Mouse (Mus musculus): ENCODE data around the gene Cit. TPM values are rescaled to one million over a fixed set of nuclear protein-coding genes. Genes with fewer than 3 reads are reported as not detected.

Gene Cit
- total and polyA plus RNA-seq, 2 experiments, result 0.43 to 0.74 TPM

- no peaks in the 10 kb centered on the region for H3K4me1 ChIP-seq (ENCODE audit: control insufficient read depth, insufficient read depth, low read length)
- DNase-seq (ENCODE audit: extremely low read depth, low read depth, low spot score), result no peak
- TF ChIP-seq POLR2A (IDR thresholded peaks at IDR 0.05; ENCODE audit: extremely low read depth, insufficient read depth, low read length) (no peak), CTCF (IDR thresholded peaks at IDR 0.05; ENCODE audit: low read depth, low read length) (no peak)
- H3K27ac ChIP-seq (replicated peaks; ENCODE audit: insufficient read depth, low read depth, low read length), result no peak overlapping the region
- no peaks in the 10 kb centered on the region for H3K36me3 ChIP-seq (ENCODE audit: control insufficient read depth, insufficient read depth, low read length)
- no peak overlapping the region for H3K9ac ChIP-seq (ENCODE audit: low read depth, low read length)
- WGBS, result 88% methylated on average over 15 of the region's 15 CpGs
- H3K79me2 ChIP-seq (ENCODE audit: control insufficient read depth, insufficient read depth, low read length), result no peaks in the 10 kb centered on the region
- H3K4me3 ChIP-seq (ENCODE audit: insufficient read depth, low read depth, low read length), result no peak overlapping the region
- no peaks in the 10 kb centered on the region for H3K27me3 ChIP-seq (ENCODE audit: control insufficient read depth, insufficient read depth, low read length)
Measured at GRCm38 (mm10) chr5:115936851-115937250, 91.8 kb downstream of the Cit start.

- TF ChIP-seq POLR2A (IDR thresholded peaks at IDR 0.05; ENCODE audit: extremely low read depth, insufficient read depth, low read length), result no peak
- TF ChIP-seq CTCF (IDR thresholded peaks at IDR 0.05; ENCODE audit: low read depth, low read length), result no peak
- 90% methylated on average over 6 of the region's 6 CpGs for WGBS
Measured at GRCm38 (mm10) chr5:115937566-115937965, 92.5 kb downstream of the Cit start.

GRCm38 (mm10) chr5:115938999-115939398 is 93.9 kb downstream of the Cit start:
- TF ChIP-seq POLR2A (IDR thresholded peaks at IDR 0.05; ENCODE audit: extremely low read depth, insufficient read depth, low read length), result no peak
- TF ChIP-seq CTCF (IDR thresholded peaks at IDR 0.05; ENCODE audit: low read depth, low read length), result no peak
- H3K79me2 ChIP-seq (ENCODE audit: control insufficient read depth, insufficient read depth, low read length), result no peaks in the 10 kb centered on the region
- DNase-seq (ENCODE audit: extremely low read depth, low read depth, low spot score), result no peak
- no peak overlapping the region for H3K4me3 ChIP-seq (ENCODE audit: insufficient read depth, low read depth, low read length)
- H3K9ac ChIP-seq (ENCODE audit: low read depth, low read length), result no peak overlapping the region
- 97% methylated on average over 13 of the region's 13 CpGs for WGBS
- no peak overlapping the region for H3K27ac ChIP-seq (replicated peaks; ENCODE audit: insufficient read depth, low read depth, low read length)
- H3K36me3 ChIP-seq (ENCODE audit: control insufficient read depth, insufficient read depth, low read length), result no peaks in the 10 kb centered on the region
- no peaks in the 10 kb centered on the region for H3K27me3 ChIP-seq (ENCODE audit: control insufficient read depth, insufficient read depth, low read length)
- no peaks in the 10 kb centered on the region for H3K4me1 ChIP-seq (ENCODE audit: control insufficient read depth, insufficient read depth, low read length)

More at GRCm38 (mm10) chr5:115937566-115937965, 92.5 kb downstream of the Cit start:
- DNase-seq (ENCODE audit: extremely low read depth, low read depth, low spot score), result no peak
- Histone ChIP-seq H3K79me2 (ENCODE audit: control insufficient read depth, insufficient read depth, low read length) (no peaks in the 10 kb centered on the region), H3K4me1 (ENCODE audit: control insufficient read depth, insufficient read depth, low read length) (no peaks in the 10 kb centered on the region), H3K27me3 (ENCODE audit: control insufficient read depth, insufficient read depth, low read length) (no peaks in the 10 kb centered on the region), H3K36me3 (ENCODE audit: control insufficient read depth, insufficient read depth, low read length) (no peaks in the 10 kb centered on the region), H3K9ac (ENCODE audit: low read depth, low read length) (no peak overlapping the region), H3K4me3 (ENCODE audit: insufficient read depth, low read depth, low read length) (no peak overlapping the region), H3K27ac (replicated peaks; ENCODE audit: insufficient read depth, low read depth, low read length) (no peak overlapping the region)

- Histone ChIP-seq H3K79me2 (ENCODE audit: control insufficient read depth, insufficient read depth, low read length) (no peaks in the 10 kb centered on the region), H3K27me3 (ENCODE audit: control insufficient read depth, insufficient read depth, low read length) (no peaks in the 10 kb centered on the region), H3K36me3 (ENCODE audit: control insufficient read depth, insufficient read depth, low read length) (no peaks in the 10 kb centered on the region), H3K4me1 (ENCODE audit: control insufficient read depth, insufficient read depth, low read length) (no peaks in the 10 kb centered on the region), H3K27ac (replicated peaks; ENCODE audit: insufficient read depth, low read depth, low read length) (no peak overlapping the region), H3K4me3 (ENCODE audit: insufficient read depth, low read depth, low read length) (no peak overlapping the region), H3K9ac (ENCODE audit: low read depth, low read length) (no peak overlapping the region)
- DNase-seq (ENCODE audit: extremely low read depth, low read depth, low spot score), result no peak
- TF ChIP-seq CTCF (IDR thresholded peaks at IDR 0.05; ENCODE audit: low read depth, low read length), result no peak; the same call in 1 of the 2 replicates
- no peak for TF ChIP-seq POLR2A (IDR thresholded peaks at IDR 0.05; ENCODE audit: extremely low read depth, insufficient read depth, low read length)
- 97% methylated on average over 3 of the region's 3 CpGs for WGBS
Measured at GRCm38 (mm10) chr5:115942389-115942788, 97.3 kb downstream of the Cit start.

GRCm38 (mm10) chr5:115944791-115945490 is 99.9 kb downstream of the Cit start:
- Histone ChIP-seq H3K9ac (ENCODE audit: low read depth, low read length) (no peak overlapping the region), H3K79me2 (ENCODE audit: control insufficient read depth, insufficient read depth, low read length) (no peaks in the 10 kb centered on the region), H3K4me1 (ENCODE audit: control insufficient read depth, insufficient read depth, low read length) (no peaks in the 10 kb centered on the region), H3K27ac (replicated peaks; ENCODE audit: insufficient read depth, low read depth, low read length) (no peak overlapping the region), H3K4me3 (ENCODE audit: insufficient read depth, low read depth, low read length) (no peak overlapping the region), H3K36me3 (ENCODE audit: control insufficient read depth, insufficient read depth, low read length) (no peaks in the 10 kb centered on the region), H3K27me3 (ENCODE audit: control insufficient read depth, insufficient read depth, low read length) (no peaks in the 10 kb centered on the region)
- WGBS, result 84% methylated on average over 11 of the region's 11 CpGs
- DNase-seq (ENCODE audit: extremely low read depth, low read depth, low spot score), result no peak
- TF ChIP-seq POLR2A (IDR thresholded peaks at IDR 0.05; ENCODE audit: extremely low read depth, insufficient read depth, low read length), result no peak
- TF ChIP-seq CTCF (IDR thresholded peaks at IDR 0.05; ENCODE audit: low read depth, low read length), result no peak

- H3K27ac ChIP-seq (replicated peaks; ENCODE audit: insufficient read depth, low read depth, low read length), result no peak overlapping the region
Measured at GRCm38 (mm10) chr5:115947622-115948353, 102.7 kb downstream of the Cit start.

More at GRCm38 (mm10) chr5:115947622-115948353, 102.7 kb downstream of the Cit start:
- 94% methylated on average over 15 of the region's 15 CpGs for WGBS
- no peaks in the 10 kb centered on the region for H3K4me1 ChIP-seq (ENCODE audit: control insufficient read depth, insufficient read depth, low read length)
- DNase-seq (ENCODE audit: extremely low read depth, low read depth, low spot score), result no peak
- H3K4me3 ChIP-seq (ENCODE audit: insufficient read depth, low read depth, low read length), result no peak overlapping the region
- H3K36me3 ChIP-seq (ENCODE audit: control insufficient read depth, insufficient read depth, low read length), result no peaks in the 10 kb centered on the region
- H3K9ac ChIP-seq (ENCODE audit: low read depth, low read length), result no peak overlapping the region
- no peaks in the 10 kb centered on the region for H3K27me3 ChIP-seq (ENCODE audit: control insufficient read depth, insufficient read depth, low read length)
- TF ChIP-seq POLR2A (IDR thresholded peaks at IDR 0.05; ENCODE audit: extremely low read depth, insufficient read depth, low read length), result no peak
- no peak for TF ChIP-seq CTCF (IDR thresholded peaks at IDR 0.05; ENCODE audit: low read depth, low read length)
- no peaks in the 10 kb centered on the region for H3K79me2 ChIP-seq (ENCODE audit: control insufficient read depth, insufficient read depth, low read length)
